Mouse (Mus musculus): ENCODE measurements around the gene Olfr481. TPM values are rescaled to one million over a fixed set of nuclear protein-coding genes. Genes with fewer than 3 reads are reported as not detected.

Gene Olfr481
- polyA plus RNA-seq (2012; rRNA removed; ENCODE audit: low replicate concordance) = not detected in 2 replicates

GRCm38 (mm10) chr7:108079555-108079954 lies at the start of gene Olfr481:
Olfr481 (plus strand) TSS chr7:108079855.

DNA sequence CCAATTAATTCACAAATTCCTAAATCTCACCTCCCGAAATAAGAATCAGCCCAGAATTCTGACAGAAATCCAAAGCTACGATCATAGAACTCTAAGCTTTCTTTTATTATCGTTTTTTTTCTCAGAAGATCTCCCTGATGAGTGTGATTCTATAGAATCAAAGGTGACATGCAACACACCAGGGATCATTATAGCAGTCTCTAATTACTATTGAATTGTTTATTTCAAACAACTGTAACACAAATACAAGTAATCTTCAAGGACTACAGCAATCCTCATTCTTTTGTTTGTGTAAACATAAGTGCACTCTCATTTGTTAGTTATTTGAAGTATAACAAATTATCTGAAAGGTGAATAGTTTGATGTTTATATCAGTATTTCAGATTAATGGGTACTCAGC lies 45.8 kb upstream of the Olfr481 start, which contains the start of gene Olfr478:
TSS of gene Olfr478 (minus strand) at position 101 of the 400 bp plus-strand sequence.

DNA sequence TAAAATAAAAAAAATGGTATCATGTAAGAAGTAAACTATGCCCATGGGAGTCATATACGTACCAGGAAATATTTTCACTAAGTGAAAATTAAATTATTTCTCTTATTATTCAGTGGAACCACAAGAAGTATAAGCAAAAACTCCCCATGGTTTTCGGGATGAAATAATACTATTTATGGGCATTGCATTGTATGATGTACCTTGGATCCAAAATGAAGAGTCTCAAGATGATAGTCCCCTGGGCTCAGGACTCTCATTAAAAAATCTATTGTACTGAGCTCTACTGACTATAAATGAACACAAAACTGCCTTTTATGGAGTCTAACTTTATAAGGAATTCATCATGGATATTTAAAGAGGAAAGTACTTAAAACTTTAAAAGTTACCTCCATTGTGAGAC lies 29.3 kb upstream of the Olfr481 start, which contains the start of gene Olfr479:
TSS of gene Olfr479 (plus strand) at position 301 of the 400 bp plus-strand sequence.

GRCm38 (mm10) chr7:108067246-108067645 lies 12.4 kb upstream of the Olfr481 start, which contains the start of gene Olfr480:
Olfr480 (minus strand) TSS chr7:108067346.

DNA sequence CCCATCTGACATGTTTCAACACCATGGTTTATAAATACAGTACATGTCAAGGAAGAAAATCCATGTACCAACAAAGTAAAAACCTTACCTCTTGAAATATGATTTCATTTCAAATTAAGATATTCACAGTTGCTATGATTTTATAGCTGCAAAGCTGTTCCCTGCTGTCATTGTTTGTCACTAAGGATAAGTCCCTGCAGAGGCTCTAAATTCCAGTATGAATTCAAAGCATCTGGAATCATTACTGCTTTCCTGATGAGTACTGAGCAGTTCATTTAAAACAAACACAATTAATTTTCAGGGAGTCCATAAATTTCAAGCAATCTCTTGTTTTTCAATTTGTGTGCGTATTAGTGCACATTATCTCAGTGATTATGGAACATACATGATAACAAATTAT lies 17.8 kb downstream of the Olfr481 start, which contains the start of gene Olfr482:
TSS of gene Olfr482 (minus strand) at position 101 of the 400 bp plus-strand sequence.

GRCm38 (mm10) chr7:108100549-108100948 lies 20.9 kb downstream of the Olfr481 start, which contains the start of gene Olfr483:
Olfr483 (plus strand) TSS chr7:108100849.

DNA sequence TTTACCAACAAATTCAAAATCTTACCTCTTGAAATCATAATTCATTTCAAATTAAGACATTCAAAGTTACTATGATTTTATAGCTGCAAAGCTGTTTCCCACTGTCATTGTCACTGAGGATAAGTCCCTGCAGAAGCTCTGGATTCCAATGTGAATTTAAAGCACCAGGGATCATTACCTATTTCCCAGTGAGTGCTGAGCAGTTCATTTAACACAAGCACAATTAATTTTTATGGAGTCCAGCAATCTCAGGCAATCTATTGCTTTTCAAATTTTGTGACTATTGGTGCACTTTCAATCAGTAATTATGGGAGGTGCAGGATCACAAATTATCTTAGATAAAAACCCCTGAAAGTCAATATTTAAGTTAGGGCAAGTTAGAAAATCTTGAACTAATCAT lies 47.7 kb downstream of the Olfr481 start, which contains the start of gene Olfr484:
TSS of gene Olfr484 (minus strand) at position 101 of the 400 bp plus-strand sequence.

Other genes with a start within 250 kb of the Olfr481 start
- not detected in 2 replicates for gene Olfr470, start 232.4 kb upstream of the Olfr481 start, polyA plus RNA-seq (2012; rRNA removed; ENCODE audit: low replicate concordance)
- not detected in 2 replicates for gene Olfr472, start 182.0 kb upstream of the Olfr481 start, polyA plus RNA-seq (2012; rRNA removed; ENCODE audit: low replicate concordance)
- not detected in 2 replicates for gene Olfr473, start 149.4 kb upstream of the Olfr481 start, polyA plus RNA-seq (2012; rRNA removed; ENCODE audit: low replicate concordance)
- not detected in 2 replicates for gene Olfr474, start 125.2 kb upstream of the Olfr481 start, polyA plus RNA-seq (2012; rRNA removed; ENCODE audit: low replicate concordance)
- gene Olfr476, start 115.1 kb upstream of the Olfr481 start, polyA plus RNA-seq (2012; rRNA removed; ENCODE audit: low replicate concordance) = not detected in 2 replicates
- not detected in 2 replicates for gene Olfr477, start 93.2 kb upstream of the Olfr481 start, polyA plus RNA-seq (2012; rRNA removed; ENCODE audit: low replicate concordance)
- not detected in 2 replicates for gene Olfr478, start 45.9 kb upstream of the Olfr481 start, polyA plus RNA-seq (2012; rRNA removed; ENCODE audit: low replicate concordance)
- not detected in 2 replicates for gene Olfr479, start 29.2 kb upstream of the Olfr481 start, polyA plus RNA-seq (2012; rRNA removed; ENCODE audit: low replicate concordance)
- not detected in 2 replicates for gene Olfr480, start 12.5 kb upstream of the Olfr481 start, polyA plus RNA-seq (2012; rRNA removed; ENCODE audit: low replicate concordance)
- not detected in 2 replicates for gene Olfr482, start 17.7 kb downstream of the Olfr481 start, polyA plus RNA-seq (2012; rRNA removed; ENCODE audit: low replicate concordance)
- gene Olfr483, start 21.0 kb downstream of the Olfr481 start, polyA plus RNA-seq (2012; rRNA removed; ENCODE audit: low replicate concordance) = not detected in 2 replicates
- gene Olfr484, start 47.6 kb downstream of the Olfr481 start, polyA plus RNA-seq (2012; rRNA removed; ENCODE audit: low replicate concordance) = not detected in 2 replicates
- gene Olfr485, start 80.0 kb downstream of the Olfr481 start, polyA plus RNA-seq (2012; rRNA removed; ENCODE audit: low replicate concordance) = not detected in 2 replicates
- gene Olfr486, start 92.9 kb downstream of the Olfr481 start, polyA plus RNA-seq (2012; rRNA removed; ENCODE audit: low replicate concordance) = not detected in 2 replicates
- not detected in 2 replicates for gene Olfr487, start 134.8 kb downstream of the Olfr481 start, polyA plus RNA-seq (2012; rRNA removed; ENCODE audit: low replicate concordance)
- not detected in 2 replicates for gene Olfr488, start 178.5 kb downstream of the Olfr481 start, polyA plus RNA-seq (2012; rRNA removed; ENCODE audit: low replicate concordance)
- not detected in 2 replicates for gene Olfr490, start 209.1 kb downstream of the Olfr481 start, polyA plus RNA-seq (2012; rRNA removed; ENCODE audit: low replicate concordance)
- not detected in 2 replicates for gene Olfr491, start 233.6 kb downstream of the Olfr481 start, polyA plus RNA-seq (2012; rRNA removed; ENCODE audit: low replicate concordance)
- not detected in 2 replicates for gene Olfr492, start 243.8 kb downstream of the Olfr481 start, polyA plus RNA-seq (2012; rRNA removed; ENCODE audit: low replicate concordance)